Comparison of ENCODE assay signal across 12 mouse cellular contexts in the genomic region with DNA sequence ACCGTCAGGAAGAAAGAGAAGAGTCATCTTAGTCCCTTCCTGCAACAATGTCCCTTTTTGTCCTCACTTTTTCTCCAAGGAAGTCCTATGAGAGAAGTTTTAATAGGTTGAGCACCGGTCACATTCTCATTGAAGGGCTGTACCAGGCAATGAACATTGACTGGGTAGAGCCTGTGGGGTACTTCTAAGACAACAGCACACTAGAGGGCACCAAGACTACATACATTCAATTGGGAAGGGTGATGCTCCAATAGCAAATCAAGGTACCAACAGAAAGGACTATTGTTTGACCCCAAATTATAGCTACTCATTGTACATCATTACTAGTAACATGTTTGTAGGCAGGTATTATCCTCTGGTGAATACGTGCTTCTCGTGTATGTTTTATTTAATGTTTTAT.
A peak's percentile ranks its signal among the peaks of the same experiment; 100 is the strongest.
DNase-seq lines count a peak whose midpoint lies in the region; ATAC-seq and TF ChIP-seq lines count a peak whose summit lies in the region.
"Had no signal": no experiment of that assay in that cellular context is flagged by ENCODE, and none has a peak within 500 bp of the region (broad histone marks: within the 10 kb centered on the region; RNA-seq: fewer than 3 reads in every experiment).

No protein-coding gene starts in this region.

- POLR2A ChIA-PET in Patski (lab: Charles Lee), result no interaction called here

- peak; percentile 30 for TF ChIP-seq CTCF in heart, postnatal 0 days (IDR thresholded peaks at IDR 0.05; ENCODE audit: low read depth)
- peak; percentile 60 for TF ChIP-seq CTCF in Patski (IDR thresholded peaks at IDR 0.05)

- intact Hi-C loops in heart, postnatal 10 days (cut with DNase I), result no loop called here

- no peaks in the 10 kb centered on the region for H3K4me1 ChIP-seq in heart, postnatal 0 days (ENCODE audit: control insufficient read depth, insufficient read depth)

- H3K9ac ChIP-seq in heart, postnatal 0 days (replicated peaks; ENCODE audit: low read depth, low read length), result no peak overlapping the region
- H3K9ac ChIP-seq: forebrain, postnatal 0 days; midbrain, embryonic 12.5 days; neural tube, embryonic 12.5 days had no signal

- no peaks in the 10 kb centered on the region for H3K36me3 ChIP-seq in heart, postnatal 0 days (replicated peaks; ENCODE audit: control insufficient read depth, insufficient read depth, low read length)
- H3K36me3 ChIP-seq: midbrain, embryonic 12.5 days; neural tube, embryonic 12.5 days had no signal

- CTCF ChIA-PET in Patski (lab: Charles Lee), result interaction anchor here (0.8 to 1.0 kb wide), 3 partner anchors 13 to 460 kb away, joined by 3 read pairs; no protein-coding TSS in a partner anchor

- no peaks in the 10 kb centered on the region for H3K27me3 ChIP-seq in heart, postnatal 0 days (ENCODE audit: control insufficient read depth, insufficient read depth, low read length)
- no peaks in the 10 kb centered on the region for H3K27me3 ChIP-seq in Patski

- H3K9me3 ChIP-seq in heart, postnatal 0 days (replicated peaks; ENCODE audit: control insufficient read depth, low read length), result no peaks in the 10 kb centered on the region
- H3K9me3 ChIP-seq: midbrain, embryonic 12.5 days; neural tube, embryonic 12.5 days had no signal

- H3K4me3 ChIP-seq in heart, postnatal 0 days (ENCODE audit: low read depth, low read length), result no peak overlapping the region
- H3K4me3 ChIP-seq: midbrain, embryonic 12.5 days; neural tube, embryonic 12.5 days had no signal

- in situ Hi-C loops in Patski (cut with MboI; ENCODE audit: low pct_unique_long_range_greater_than_20kb), result loop anchor here (10.0 kb wide), 2 partner anchors 65 to 75 kb away; no protein-coding TSS in a partner anchor

- H3K27ac ChIP-seq in heart, postnatal 0 days (ENCODE audit: low read depth), result no peak overlapping the region
- H3K27ac ChIP-seq: midbrain, embryonic 12.5 days; neural tube, embryonic 12.5 days had no signal

- ATAC-seq in heart, postnatal 0 days (ENCODE audit: insufficient read depth, low read depth), result no peak
- ATAC-seq in Patski, result no peak
- ATAC-seq: forebrain, postnatal 0 days had no signal

- 69% methylated on average over 4 of the region's 4 CpGs for WGBS in heart, postnatal 0 days

- no peak for TF ChIP-seq EP300 in heart, postnatal 0 days (IDR thresholded peaks at IDR 0.05; ENCODE audit: low read depth)

- DNase-seq in heart, postnatal 0 days (ENCODE audit: low spot score), result no peak
- DNase-seq in heart, postnatal 10 days, result no peak
- peak; percentile 16 for DNase-seq in layer of hippocampus, adult 9-11 months
- no peak for DNase-seq in layer of hippocampus, postnatal 25 days (ENCODE audit: extremely low spot score in 1 of 2, low spot score in 1 of 2)
- DNase-seq in A20 (ENCODE audit: low read depth, low spot score) (peak; percentile 18), Patski (ENCODE audit: low read depth, low spot score) (no peak)
- no peak for DNase-seq in thymus, adult 18-20 months
- DNase-seq: cerebellum, adult 2 months; forebrain, postnatal 0 days; liver had no signal

- H3K4me2 ChIP-seq in heart, postnatal 0 days (ENCODE audit: low read depth, low read length), result no peak overlapping the region
- H3K4me2 ChIP-seq: midbrain, embryonic 12.5 days; neural tube, embryonic 12.5 days had no signal

Comparison
In these comparisons a context has a peak if more than half of its experiments do, and no peak if none do; other contexts are left out.
1. DNase-seq: peak in layer of hippocampus, adult 9-11 months (single experiment) and A20 (single experiment); none in heart, postnatal 0 days (single experiment), heart, postnatal 10 days (0 of 2), layer of hippocampus, postnatal 25 days (0 of 2), Patski (single experiment) and thymus, adult 18-20 months (0 of 2).